Mouse (Mus musculus) heart, adult 2 months (tissue): Measurements from ENCODE around the gene Bend5. TPM values are rescaled to one million over a fixed set of nuclear protein-coding genes. Genes with fewer than 3 reads are reported as not detected.

Experiments used
- DNase-seq, 2 experiments: peaks; one replicate each; pipeline ENCODE4 v3.0.0; 2021
- H3K27ac ChIP-seq: fragments of 200-600 bp; 2 replicates; pipeline ENCODE4 v1.8.1; 2022
- H3K27me3 ChIP-seq: fragments of 200-500 bp; 2 replicates; pipeline ENCODE4 v1.6.1; 2012; ENCODE audit warnings: mild to moderate bottlenecking, low read length, inconsistent platforms, mixed read lengths; ENCODE audit not compliant: control insufficient read depth, insufficient read depth
- H3K36me3 ChIP-seq: fragments of 200-500 bp; 2 replicates; pipeline ENCODE4 v1.6.1; 2012; ENCODE audit warnings: low read length, inconsistent platforms; ENCODE audit not compliant: control insufficient read depth, insufficient read depth
- H3K4me1 ChIP-seq: fragments of 200-500 bp; 2 replicates; pipeline ENCODE4 v1.6.1; 2011; ENCODE audit warnings: low read length; ENCODE audit not compliant: control insufficient read depth, insufficient read depth
- H3K4me3 ChIP-seq: fragments of 200-600 bp; 2 replicates; pipeline ENCODE4 v1.8.1; 2022
- H3K79me2 ChIP-seq: fragments of 200-500 bp; replicated peaks from 2 replicates; pipeline ENCODE4 v1.6.1; 2012; ENCODE audit warnings: mild to moderate bottlenecking, inconsistent platforms, low read length, moderate library complexity, mixed read lengths; ENCODE audit not compliant: control insufficient read depth, insufficient read depth
- H3K9ac ChIP-seq: fragments of 200-500 bp; 2 replicates; pipeline ENCODE4 v1.6.1; 2012; ENCODE audit warnings: low read depth, mild to moderate bottlenecking, control low read depth, inconsistent platforms, low read length, mixed read lengths
- CTCF ChIP-seq: fragments of 200-600 bp; IDR thresholded peaks from 2 replicates; pipeline ENCODE4 v1.8.1; 2022; ENCODE audit warnings: antibody characterized with exemption, mild to moderate bottlenecking, moderate library complexity
- EP300 ChIP-seq: fragments of 200-500 bp; IDR thresholded peaks from 2 replicates; pipeline ENCODE4 v1.6.1; 2011; ENCODE audit warnings: low read depth, low read length, control low read depth; ENCODE audit not compliant: insufficient read depth
- POLR2A ChIP-seq: fragments of 200-500 bp; IDR thresholded peaks from 2 replicates; pipeline ENCODE4 v1.6.1; 2011; ENCODE audit warnings: mild to moderate bottlenecking, low read depth, low read length, control low read depth; ENCODE audit not compliant: insufficient read depth
- WGBS: fragments of 180-500 bp; shearing (Covaris S2); methylation state at CpG from one replicate; pipeline ENCODE4 v1.1.7; 2018; 5-methylcytosine and 5-hydroxymethylcytosine counted together
- intact Hi-C: fragments of 180-260 bp; cut with DNase I; formaldehyde crosslinking; loops from one replicate; pipeline ENCODE4 v1.15.1; 2025
- polyA plus RNA-seq: library from polyadenylated mRNA; depleted of rRNA; stranded (reverse); fragments of >200 nt; gene quantifications from 2 replicates; pipeline ENCODE4 v1.2.3, GENCODE M21; 2012
- total RNA-seq, 2 experiments: library from RNA; stranded (reverse); gene quantifications; 2 replicates each; pipeline ENCODE4 v1.2.3; 2021

Gene Bend5
- total and polyA plus RNA-seq, 3 experiments: 3.8 to 8.1 (median 5.4) TPM

- Histone ChIP-seq H3K27me3 (no peaks in the 10 kb centered on the region), H3K4me1 (no peaks in the 10 kb centered on the region), H3K27ac (no peak overlapping the region), H3K36me3 (no peaks in the 10 kb centered on the region), H3K9ac (no peak overlapping the region), H3K4me3 (no peak overlapping the region), H3K79me2 (no peaks in the 10 kb centered on the region)
- no peak for TF ChIP-seq CTCF
- TF ChIP-seq POLR2A: no peak
- no peak for TF ChIP-seq EP300
- 58% methylated on average over 4 of the region's 4 CpGs for WGBS
- DNase-seq: no peak
- intact Hi-C loops: no loop called here
These were observed 62.7 kb downstream of the Bend5 start for GRCm38 (mm10) chr4:111477507-111477906.

DNA sequence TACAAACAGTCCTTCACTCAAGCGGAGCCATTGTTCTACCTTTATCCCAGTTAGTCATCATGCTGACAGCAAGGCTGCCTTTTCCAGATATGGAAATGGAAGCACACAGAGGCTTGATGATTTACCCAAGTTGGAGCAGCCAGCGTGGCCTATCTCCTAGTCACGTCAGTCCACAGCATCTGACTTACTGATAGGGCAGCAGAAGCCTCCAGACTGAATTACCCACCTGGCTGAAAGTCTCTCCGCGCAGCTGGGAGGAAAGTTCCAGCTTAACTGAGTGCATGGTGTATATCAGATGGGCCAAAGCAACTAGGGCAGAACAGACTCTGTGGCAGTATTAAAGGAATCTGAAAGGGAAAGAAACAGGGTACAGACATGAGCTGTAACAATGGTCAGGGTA, 68.7 kb downstream of the Bend5 start:
- H3K4me1 ChIP-seq: peaks cover 3% of the 10 kb centered on the region
- no peaks in the 10 kb centered on the region for H3K36me3 ChIP-seq
- DNase-seq: no peak
- WGBS: 74% methylated on average over 5 of the region's 5 CpGs
- intact Hi-C loops: no loop called here
- H3K4me3 ChIP-seq: no peak overlapping the region
- H3K27ac ChIP-seq: no peak overlapping the region
- H3K9ac ChIP-seq: no peak overlapping the region
- H3K79me2 ChIP-seq: no peaks in the 10 kb centered on the region
- no peaks in the 10 kb centered on the region for H3K27me3 ChIP-seq
- TF ChIP-seq POLR2A (no peak), CTCF (no peak), EP300 (no peak)

DNA sequence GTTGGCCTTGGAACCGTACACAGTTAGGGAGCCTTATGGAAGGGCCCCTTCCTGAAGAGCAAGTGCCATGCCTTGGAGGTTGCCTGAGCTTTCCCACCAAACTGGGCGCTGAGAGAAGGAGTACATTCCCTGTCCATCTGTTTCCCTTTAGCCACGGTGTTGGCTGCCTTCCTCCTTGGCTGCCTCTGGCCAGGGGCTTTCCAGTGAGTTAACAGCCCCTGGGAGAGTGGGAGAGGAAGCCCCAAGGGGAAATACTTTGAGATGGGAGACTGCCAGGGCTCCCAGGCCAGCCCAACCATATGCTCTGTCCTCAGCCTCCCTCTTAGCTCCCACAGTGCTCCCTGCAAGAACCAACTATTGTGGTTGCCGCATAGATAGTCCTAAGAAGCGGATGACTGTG, 70.4 kb downstream of the Bend5 start:
- H3K9ac ChIP-seq: no peak overlapping the region
- WGBS: 32% methylated on average over 5 of the region's 5 CpGs
- intact Hi-C loops: no loop called here
- no peaks in the 10 kb centered on the region for H3K27me3 ChIP-seq
- H3K4me1 ChIP-seq: peaks cover 3% of the 10 kb centered on the region
- H3K4me3 ChIP-seq: no peak overlapping the region
- no peaks in the 10 kb centered on the region for H3K36me3 ChIP-seq
- no peak overlapping the region for H3K27ac ChIP-seq
- no peaks in the 10 kb centered on the region for H3K79me2 ChIP-seq
- DNase-seq: peak; percentile 42 to 54
- TF ChIP-seq POLR2A: no peak
- TF ChIP-seq EP300: no peak
- TF ChIP-seq CTCF: no peak

- TF ChIP-seq POLR2A (no peak), CTCF (no peak), EP300 (no peak)
- intact Hi-C loops: no loop called here
- no peaks in the 10 kb centered on the region for H3K27me3 ChIP-seq
- no peak for DNase-seq
- no peaks in the 10 kb centered on the region for H3K36me3 ChIP-seq
- no peak overlapping the region for H3K27ac ChIP-seq
- no peak overlapping the region for H3K9ac ChIP-seq
- peaks cover 3% of the 10 kb centered on the region for H3K4me1 ChIP-seq
- no peak overlapping the region for H3K4me3 ChIP-seq
- 65% methylated on average over 5 of the region's 5 CpGs for WGBS
- no peaks in the 10 kb centered on the region for H3K79me2 ChIP-seq
These were observed 71.4 kb downstream of the Bend5 start for GRCm38 (mm10) chr4:111486187-111486586.

- H3K79me2 ChIP-seq: no peaks in the 10 kb centered on the region
- intact Hi-C loops: no loop called here
- no peak for DNase-seq
- H3K9ac ChIP-seq: no peak overlapping the region
- no peaks in the 10 kb centered on the region for H3K36me3 ChIP-seq
- H3K4me1 ChIP-seq: peaks cover 3% of the 10 kb centered on the region
- H3K4me3 ChIP-seq: no peak overlapping the region
- no peaks in the 10 kb centered on the region for H3K27me3 ChIP-seq
- H3K27ac ChIP-seq: no peak overlapping the region
- TF ChIP-seq CTCF (no peak), EP300 (no peak), POLR2A (no peak)
- WGBS: 82% methylated on average over 4 of the region's 4 CpGs
These were observed 72.5 kb downstream of the Bend5 start for GRCm38 (mm10) chr4:111487233-111487843.

DNA sequence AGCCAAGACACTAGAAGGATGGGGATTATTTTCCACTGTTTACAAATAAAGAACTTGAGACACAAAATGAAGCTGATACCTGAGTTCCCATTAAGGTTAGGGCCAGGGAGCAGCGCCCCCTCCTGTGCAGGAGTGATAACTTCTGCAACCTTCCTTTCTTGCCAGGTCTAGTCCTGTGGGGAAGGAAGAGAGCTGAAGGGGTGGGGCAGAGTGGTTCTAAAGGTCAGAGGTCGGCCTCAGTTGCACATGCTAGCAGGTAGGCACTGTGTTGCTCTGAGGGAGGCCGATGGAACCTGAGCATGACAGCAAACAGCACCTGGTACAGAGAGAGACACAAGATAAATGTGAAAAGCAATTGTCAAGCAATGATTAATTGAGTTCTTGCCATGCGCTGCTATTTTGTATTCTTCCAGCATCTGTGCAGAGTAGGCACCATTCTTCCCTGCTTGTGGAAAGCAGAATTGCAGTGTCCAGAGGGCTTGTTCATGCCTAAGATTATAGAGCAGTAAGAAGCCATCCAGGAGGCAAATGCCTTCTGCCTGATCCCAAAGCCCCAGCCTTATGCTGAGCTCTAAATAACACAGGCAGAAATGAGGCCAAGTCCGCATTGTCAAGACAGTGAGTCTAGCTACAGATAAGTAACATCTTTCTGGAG, 79.1 kb downstream of the Bend5 start:
- no peak overlapping the region for H3K9ac ChIP-seq
- peak; percentile 56 for TF ChIP-seq CTCF
- TF ChIP-seq POLR2A: no peak
- no peak for TF ChIP-seq EP300

More for the DNA sequence above, 79.1 kb downstream of the Bend5 start:
- 67% methylated on average over 5 of the region's 5 CpGs for WGBS
- no peak for DNase-seq
- Histone ChIP-seq H3K27me3 (no peaks in the 10 kb centered on the region), H3K4me3 (no peak overlapping the region), H3K4me1 (no peaks in the 10 kb centered on the region), H3K36me3 (no peaks in the 10 kb centered on the region), H3K79me2 (no peaks in the 10 kb centered on the region), H3K27ac (no peak overlapping the region)
- intact Hi-C loops: loop anchor here (5.0 kb wide), 1 partner anchor 167 kb away; no protein-coding TSS in a partner anchor
